Mouse (Mus musculus) embryonic facial prominence, embryonic 15.5 days (tissue): Measurements from ENCODE around the gene Ints14. TPM values are rescaled to one million over a fixed set of nuclear protein-coding genes. Genes with fewer than 3 reads are reported as not detected.
"Not testable (repeated sequence)": the region's sequence is repeated elsewhere in the genome, so short reads cannot be mapped to it uniquely, and the experiment has no call there.

Source experiments
- ATAC-seq: fragments of 200-750 bp; cut with Nextera tagmentation; 2 replicates; pipeline ENCODE4 v1.8.0; 2017; ENCODE audit warnings: low read depth, moderate TSS enrichment; ENCODE audit not compliant: insufficient number of reproducible peaks, low FRiP score, low TSS enrichment
- H3K27ac ChIP-seq: fragments of 300-500 bp; sonication (generic); replicated peaks from 2 replicates; pipeline ENCODE4 v1.5.1; 2015; ENCODE audit warnings: mild to moderate bottlenecking, inconsistent platforms
- H3K27me3 ChIP-seq: fragments of 300-500 bp; sonication (generic); 2 replicates; pipeline ENCODE4 v1.6.1; 2015; ENCODE audit warnings: inconsistent platforms
- H3K36me3 ChIP-seq: fragments of 300-500 bp; sonication (generic); 2 replicates; pipeline ENCODE4 v1.6.1; 2015; ENCODE audit warnings: mild to moderate bottlenecking, inconsistent platforms
- H3K4me1 ChIP-seq: fragments of 300-500 bp; sonication (generic); 2 replicates; pipeline ENCODE4 v1.6.1; 2015; ENCODE audit warnings: inconsistent platforms
- H3K4me2 ChIP-seq: fragments of 300-500 bp; sonication (generic); replicated peaks from 2 replicates; pipeline ENCODE4 v1.6.1; 2015; ENCODE audit warnings: mild to moderate bottlenecking, inconsistent platforms
- H3K4me3 ChIP-seq: fragments of 300-500 bp; sonication (generic); replicated peaks from 2 replicates; pipeline ENCODE4 v1.5.1; 2015; ENCODE audit warnings: mild to moderate bottlenecking, inconsistent platforms
- H3K9ac ChIP-seq: fragments of 300-500 bp; sonication (generic); 2 replicates; pipeline ENCODE4 v1.6.1; 2015; ENCODE audit warnings: inconsistent platforms
- H3K9me3 ChIP-seq: fragments of 300-500 bp; sonication (generic); replicated peaks from 2 replicates; pipeline ENCODE4 v1.6.1; 2016; ENCODE audit warnings: inconsistent platforms
- WGBS: fragments of 180-500 bp; shearing (Covaris S2); methylation state at CpG from one replicate; pipeline ENCODE4 v1.1.7; 2015; 5-methylcytosine and 5-hydroxymethylcytosine counted together
- polyA plus RNA-seq: library from polyadenylated mRNA; unstranded; fragments of >200 nt; fragmentation: Nextera tagmentation; extraction: Ambion mirVana; gene quantifications from 2 replicates; pipeline ENCODE4 v1.2.1, GENCODE M21; 2015

The Ints14 gene
- polyA plus RNA-seq, 1 experiment from 2014 or later: 45.2 TPM

GRCm38 (mm10) chr9:65020991-65021886 lies 60.5 kb downstream of the Ints14 start, which contains the start of gene Hacd3:
TSS of gene Hacd3 (minus strand) at chr9:65021693.
- peaks cover 42% of the 10 kb centered on the region for H3K4me1 ChIP-seq
- peak within 1 kb of the TSS; percentile 89 for H3K4me2 ChIP-seq
- H3K27me3 ChIP-seq: no peaks in the 10 kb centered on the region
- H3K36me3 ChIP-seq: no peaks in the 10 kb centered on the region
- peak within 1 kb of the TSS; percentile 99 for H3K4me3 ChIP-seq
- WGBS: under 1% methylated on average over 72 of the region's 81 CpGs
- no peaks in the 10 kb centered on the region for H3K9me3 ChIP-seq
- H3K9ac ChIP-seq: peak within 1 kb of the TSS; percentile 86
- peak; percentile 92 for ATAC-seq
- H3K27ac ChIP-seq: peak within 1 kb of the TSS; percentile 84

- no peaks in the 10 kb centered on the region for H3K9me3 ChIP-seq
- H3K9ac ChIP-seq: peak overlapping the region; percentile 86; the same call in 1 of the 2 replicates
- peaks cover 36% of the 10 kb centered on the region for H3K4me1 ChIP-seq
- 22% methylated on average over 9 of the region's 9 CpGs for WGBS
- H3K27ac ChIP-seq: peak overlapping the region; percentile 84
- ATAC-seq: no peak
- H3K4me3 ChIP-seq: peak overlapping the region; percentile 99
- H3K27me3 ChIP-seq: no peaks in the 10 kb centered on the region
- H3K36me3 ChIP-seq: no peaks in the 10 kb centered on the region
- H3K4me2 ChIP-seq: peak overlapping the region; percentile 89
Observed at GRCm38 (mm10) chr9:65021887-65022579, 61.3 kb downstream of the Ints14 start.

GRCm38 (mm10) chr9:65022580-65023135 lies 62.0 kb downstream of the Ints14 start:
- H3K27me3 ChIP-seq: no peaks in the 10 kb centered on the region
- ATAC-seq: no peak
- H3K9me3 ChIP-seq: no peaks in the 10 kb centered on the region
- H3K4me3 ChIP-seq: no peak overlapping the region
- peaks cover 34% of the 10 kb centered on the region for H3K4me1 ChIP-seq
- H3K36me3 ChIP-seq: no peaks in the 10 kb centered on the region
- no peak overlapping the region for H3K4me2 ChIP-seq
- 78% methylated on average over 4 of the region's 4 CpGs for WGBS
- no peak overlapping the region for H3K9ac ChIP-seq
- no peak overlapping the region for H3K27ac ChIP-seq

GRCm38 (mm10) chr9:65023447-65023846 lies 62.7 kb downstream of the Ints14 start:
- Histone ChIP-seq H3K9ac (no peak overlapping the region), H3K36me3 (no peaks in the 10 kb centered on the region), H3K9me3 (no peaks in the 10 kb centered on the region), H3K27me3 (no peaks in the 10 kb centered on the region), H3K4me1 (peaks cover 28% of the 10 kb centered on the region), H3K4me2 (no peak overlapping the region), H3K27ac (no peak overlapping the region), H3K4me3 (no peak overlapping the region)
- ATAC-seq: no peak
- 94% methylated on average over 3 of the region's 3 CpGs for WGBS

- Histone ChIP-seq H3K27ac (no peak overlapping the region), H3K36me3 (no peaks in the 10 kb centered on the region), H3K4me2 (no peak overlapping the region), H3K4me3 (no peak overlapping the region), H3K4me1 (0 out of 2 replicates have a peak, but pooled peaks cover 4% of the 10 kb centered on the region), H3K27me3 (no peaks in the 10 kb centered on the region), H3K9ac (no peak overlapping the region), H3K9me3 (no peaks in the 10 kb centered on the region)
- ATAC-seq: no peak
- 72% methylated on average over 7 of the region's 7 CpGs for WGBS
Observed at GRCm38 (mm10) chr9:65027241-65027640, 66.5 kb downstream of the Ints14 start.

GRCm38 (mm10) chr9:65028313-65028712 lies 67.6 kb downstream of the Ints14 start:
- H3K4me1 ChIP-seq: peaks cover 7% of the 10 kb centered on the region
- no peak for ATAC-seq
- H3K4me2 ChIP-seq: no peak overlapping the region
- H3K36me3 ChIP-seq: no peaks in the 10 kb centered on the region
- no peak overlapping the region for H3K4me3 ChIP-seq
- no peaks in the 10 kb centered on the region for H3K27me3 ChIP-seq
- H3K9ac ChIP-seq: no peak overlapping the region
- H3K9me3 ChIP-seq: no peaks in the 10 kb centered on the region
- H3K27ac ChIP-seq: no peak overlapping the region
- WGBS: 82% methylated on average over 5 of the region's 5 CpGs

GRCm38 (mm10) chr9:65031355-65031754 lies 70.7 kb downstream of the Ints14 start:
- H3K36me3 ChIP-seq, H3K27me3 ChIP-seq: not testable (repeated sequence)

GRCm38 (mm10) chr9:65031894-65032268 lies 71.2 kb downstream of the Ints14 start:
- no peak for ATAC-seq
- peaks cover 4% of the 10 kb centered on the region; the same call in 1 of the 2 replicates for H3K36me3 ChIP-seq
- H3K27me3 ChIP-seq: no peaks in the 10 kb centered on the region
- no peak overlapping the region for H3K27ac ChIP-seq
- peaks cover 11% of the 10 kb centered on the region for H3K4me1 ChIP-seq
- 32% methylated on average over 4 of the region's 4 CpGs for WGBS
- H3K9ac ChIP-seq: no peak overlapping the region
- H3K4me3 ChIP-seq: peak overlapping the region; percentile 97
- H3K4me2 ChIP-seq: peak overlapping the region; percentile 83
- H3K9me3 ChIP-seq: no peaks in the 10 kb centered on the region

More at GRCm38 (mm10) chr9:65031355-65031754, 70.7 kb downstream of the Ints14 start:
- not testable (repeated sequence) for H3K9ac ChIP-seq, ATAC-seq, H3K9me3 ChIP-seq, H3K4me2 ChIP-seq, H3K4me3 ChIP-seq, H3K27ac ChIP-seq
- peaks cover 11% of the 10 kb centered on the region for H3K4me1 ChIP-seq
- 68% methylated on average over 5 of the region's 5 CpGs for WGBS

- Histone ChIP-seq H3K4me3 (peak within 1 kb of the TSS; percentile 97), H3K27ac (peak within 1 kb of the TSS; percentile 93), H3K27me3 (no peaks in the 10 kb centered on the region), H3K9ac (peak within 1 kb of the TSS; percentile 99), H3K36me3 (peaks cover 9% of the 10 kb centered on the region; the same call in 1 of the 2 replicates), H3K9me3 (no peaks in the 10 kb centered on the region), H3K4me1 (peaks cover 11% of the 10 kb centered on the region), H3K4me2 (peak within 1 kb of the TSS; percentile 83)
- WGBS: under 1% methylated on average over 85 of the region's 85 CpGs
- ATAC-seq: peak; percentile 92
Observed at GRCm38 (mm10) chr9:65032269-65033108, 71.8 kb downstream of the Ints14 start, which contains the start of gene Dpp8. TSS of gene Dpp8 (plus strand) at chr9:65032414.

- Histone ChIP-seq H3K4me1 (peaks cover 11% of the 10 kb centered on the region), H3K4me2 (no peak overlapping the region), H3K27ac (no peak overlapping the region), H3K27me3 (no peaks in the 10 kb centered on the region), H3K9ac (no peak overlapping the region), H3K9me3 (no peaks in the 10 kb centered on the region), H3K36me3 (peaks cover 39% of the 10 kb centered on the region), H3K4me3 (no peak overlapping the region)
- 75% methylated on average over 1 of the region's 1 CpGs for WGBS
- no peak for ATAC-seq
Observed at GRCm38 (mm10) chr9:65036456-65036855, 75.8 kb downstream of the Ints14 start.
